Mouse (Mus musculus) cortical plate, adult 2 months (tissue): ENCODE results near the gene Ppp5c.

Experiments
- CTCF ChIP-seq: fragments of 200-500 bp; IDR thresholded peaks from 2 replicates; pipeline ENCODE4 v1.5.1; 2011; ENCODE audit warnings: mild to moderate bottlenecking, control low read depth, low read length; ENCODE audit not compliant: insufficient read depth; ENCODE audit errors: extremely low read depth
- POLR2A ChIP-seq: fragments of 200-500 bp; IDR thresholded peaks from 2 replicates; pipeline ENCODE4 v1.6.1; 2011; ENCODE audit warnings: mild to moderate bottlenecking, low read length, control low read depth; ENCODE audit not compliant: insufficient read depth; ENCODE audit errors: extremely low read depth

DNA sequence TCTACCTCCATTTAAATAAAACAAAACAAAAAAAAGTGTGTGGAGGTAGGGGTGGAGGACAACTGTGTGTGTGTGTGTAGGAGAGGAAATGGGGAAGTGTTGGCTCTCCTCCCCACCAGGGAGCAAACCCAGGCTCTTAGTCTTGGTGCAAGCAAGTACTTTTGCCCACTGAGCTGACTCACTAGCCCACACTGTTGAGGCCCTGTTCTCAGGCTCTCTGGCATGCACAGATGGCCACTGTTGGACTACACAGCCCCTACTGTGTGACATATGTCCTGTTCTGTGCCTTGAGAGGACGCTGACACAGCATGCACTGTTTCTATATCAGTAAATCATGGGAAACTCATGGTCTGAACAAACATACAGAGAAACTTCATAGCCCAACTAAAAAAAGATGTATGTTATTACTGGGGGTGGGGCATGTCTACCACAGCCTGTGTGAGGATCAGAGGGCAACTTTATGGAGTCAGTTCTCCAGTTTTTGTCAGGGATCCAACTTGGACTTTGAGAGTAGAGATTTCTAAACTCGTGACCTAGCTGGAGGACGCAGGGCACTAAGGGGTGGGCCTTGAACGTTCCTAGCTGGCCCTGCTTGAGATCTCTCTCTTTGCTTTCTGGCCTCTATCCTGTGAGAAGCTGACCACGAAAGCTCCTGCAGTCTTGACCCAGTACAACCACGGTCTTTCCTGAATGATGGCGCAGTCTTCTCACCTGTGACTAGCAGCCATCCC, 24.3 kb downstream of the Ppp5c start:
- TF ChIP-seq POLR2A (no peak), CTCF (no peak)
